Mouse (Mus musculus) kidney, adult 8-10 months (tissue): Measurements from ENCODE around the gene Vash2.
"Not testable (repeated sequence)": the region's sequence is repeated elsewhere in the genome, so short reads cannot be mapped to it uniquely, and the experiment has no call there.

Experiments used
- DNase-seq, 2 experiments: peaks; one replicate each; pipeline ENCODE4 v3.0.0; 2022

The Vash2 gene

GRCm38 (mm10) chr1:190979100-190979563, at the start of gene Vash2:
Vash2 (minus strand) TSS chr1:190979296.
- DNase-seq: peak; percentile 42 to 47

- DNase-seq: peak; percentile 97 to 98
These were observed 47.1 kb upstream of the Vash2 start, which contains the start of gene Flvcr1 for GRCm38 (mm10) chr1:191026021-191026713. Flvcr1 (minus strand) TSS chr1:191026158.

- peak in 1 of 2 experiments; percentile 17 for DNase-seq
These were observed 46.2 kb upstream of the Vash2 start for GRCm38 (mm10) chr1:191025016-191026012.

- DNase-seq: not testable (repeated sequence)
These were observed 44.7 kb upstream of the Vash2 start for GRCm38 (mm10) chr1:191023806-191024205.

- DNase-seq: no peak
These were observed 44.0 kb upstream of the Vash2 start for GRCm38 (mm10) chr1:191023140-191023539.

- DNase-seq: no peak
These were observed 41.9 kb upstream of the Vash2 start for GRCm38 (mm10) chr1:191021016-191021415.

GRCm38 (mm10) chr1:191020217-191020924, 41.3 kb upstream of the Vash2 start:
- DNase-seq: no peak

GRCm38 (mm10) chr1:191019803-191020202, 40.7 kb upstream of the Vash2 start:
- no peak for DNase-seq

GRCm38 (mm10) chr1:191014271-191014670, 35.2 kb upstream of the Vash2 start:
- DNase-seq: no peak

- DNase-seq: peak in 1 of 2 experiments; percentile 20
These were observed 29.6 kb upstream of the Vash2 start for GRCm38 (mm10) chr1:191008707-191009106.

GRCm38 (mm10) chr1:191002201-191002600, 23.1 kb upstream of the Vash2 start:
- peak in 1 of 2 experiments; percentile 30 for DNase-seq

- DNase-seq: no peak
These were observed 21.6 kb upstream of the Vash2 start for GRCm38 (mm10) chr1:191000686-191001085.

- DNase-seq: no peak
These were observed 18.9 kb upstream of the Vash2 start for GRCm38 (mm10) chr1:190998027-190998426.

GRCm38 (mm10) chr1:190996346-190996877, 17.3 kb upstream of the Vash2 start:
- DNase-seq: no peak

GRCm38 (mm10) chr1:190995548-190995947, 16.5 kb upstream of the Vash2 start:
- peak; percentile 84 for DNase-seq

GRCm38 (mm10) chr1:190989437-190990082, 10.5 kb upstream of the Vash2 start:
- no peak for DNase-seq

GRCm38 (mm10) chr1:190981412-190981811, 2.3 kb upstream of the Vash2 start:
- DNase-seq: no peak

- no peak for DNase-seq
These were observed 1.4 kb upstream of the Vash2 start for GRCm38 (mm10) chr1:190980470-190980869.

- no peak for DNase-seq
These were observed 504 bp downstream of the Vash2 start for GRCm38 (mm10) chr1:190978511-190979073.

GRCm38 (mm10) chr1:190978001-190978400, 1.1 kb downstream of the Vash2 start:
- DNase-seq: no peak

- DNase-seq: no peak
These were observed 2.1 kb downstream of the Vash2 start for GRCm38 (mm10) chr1:190976887-190977573.
